Mouse (Mus musculus) CH12.LX (cell line): ENCODE data around the gene Ahsa1. TPM values are rescaled to one million over a fixed set of nuclear protein-coding genes. Genes with fewer than 3 reads are reported as not detected.
A peak's percentile ranks its signal among the peaks of the same experiment; 100 is the strongest.

Experiments used
- DNase-seq: peaks from one replicate; pipeline ENCODE4 v3.0.0-alpha.2; 2013; ENCODE audit errors: extremely low read depth
- H3K27ac ChIP-seq: 2 replicates; pipeline ENCODE4 v1.5.1; 2012; ENCODE audit warnings: low read depth, mild to moderate bottlenecking, control low read depth, moderate library complexity; ENCODE audit not compliant: insufficient read depth
- H3K27me3 ChIP-seq: replicated peaks from 2 replicates; pipeline ENCODE3; 2012; ENCODE audit warnings: inconsistent platforms
- H3K36me3 ChIP-seq, 2 experiments: replicated peaks in 1 of 2; 2 replicates each; pipeline versions ENCODE3 to v1.6.1; 2012; ENCODE audit warnings: inconsistent platforms in 1 of 2, low read length in 1 of 2, mild to moderate bottlenecking in 1 of 2, mixed read lengths in 1 of 2, moderate library complexity in 1 of 2; ENCODE audit not compliant: control insufficient read depth in 1 of 2, insufficient read depth in 1 of 2
- H3K4me1 ChIP-seq, 2 experiments: 2 replicates each; pipeline ENCODE4 v1.6.1; 2012; ENCODE audit warnings: inconsistent platforms in 1 of 2, moderate library complexity in 1 of 2; ENCODE audit not compliant: insufficient read depth in 2 of 2, control insufficient read depth in 1 of 2
- H3K4me2 ChIP-seq: 2 replicates; pipeline ENCODE4 v1.6.1; 2012; ENCODE audit warnings: low read depth, mild to moderate bottlenecking, control low read depth; ENCODE audit not compliant: poor library complexity, insufficient read depth, severe bottlenecking
- H3K4me3 ChIP-seq, 3 experiments: fragments of 150-350 bp in 1 of 3; sonication (generic) in 1 of 3; replicated peaks in 1 of 3; 2 replicates each; pipeline versions ENCODE3 to v1.5.1; 2011 to 2012; ENCODE audit warnings: low read depth in 2 of 3, low read length in 2 of 3, mild to moderate bottlenecking in 2 of 3, moderate library complexity in 2 of 3, control low read depth in 1 of 3, improper control_type of control experiment in 1 of 3, inconsistent platforms in 1 of 3, mixed read lengths in 1 of 3; ENCODE audit not compliant: poor library complexity in 1 of 3
- H3K79me2 ChIP-seq: replicated peaks from 2 replicates; pipeline ENCODE4 v1.6.1; 2012; ENCODE audit warnings: mild to moderate bottlenecking, moderate library complexity; ENCODE audit not compliant: control insufficient read depth, poor library complexity, insufficient read depth, severe bottlenecking; ENCODE audit errors: extremely low read depth
- H3K9ac ChIP-seq: 2 replicates; pipeline ENCODE4 v1.6.1; 2012; ENCODE audit warnings: low read depth, mild to moderate bottlenecking, control low read depth, moderate library complexity; ENCODE audit not compliant: insufficient read depth
- H3K9me3 ChIP-seq: replicated peaks from 2 replicates; pipeline ENCODE3; 2012; ENCODE audit warnings: low read length, inconsistent platforms, mixed read lengths
- CHD1 ChIP-seq: IDR thresholded peaks from 2 replicates; pipeline ENCODE4 v1.6.1; 2012; ENCODE audit warnings: low read depth, low read length, improper control_type of control experiment, inconsistent platforms
- CTCF ChIP-seq, 2 experiments: IDR thresholded peaks in 1 of 2; conservative IDR thresholded peaks in 1 of 2; 2 replicates each; pipeline ENCODE4 v1.5.1; 2011 to 2012; ENCODE audit warnings: low read depth in 2 of 2, low read length in 2 of 2, improper control_type of control experiment in 1 of 2, inconsistent platforms in 1 of 2, mild to moderate bottlenecking in 1 of 2, moderate library complexity in 1 of 2
- E2F4 ChIP-seq: IDR thresholded peaks from 2 replicates; pipeline ENCODE4 v1.6.1; 2011; ENCODE audit warnings: low read depth, low read length, improper control_type of control experiment; ENCODE audit not compliant: insufficient replicate concordance
- ELF1 ChIP-seq: IDR thresholded peaks from 2 replicates; pipeline ENCODE4 v1.6.1; 2014; ENCODE audit warnings: low read depth, mild to moderate bottlenecking, inconsistent platforms, low read length, improper control_type of control experiment
- EP300 ChIP-seq: IDR thresholded peaks from 2 replicates; pipeline ENCODE4 v1.6.1; 2011; ENCODE audit warnings: low read length, improper control_type of control experiment
- ETS1 ChIP-seq: conservative IDR thresholded peaks from 2 replicates; pipeline ENCODE4 v1.6.1; 2012; ENCODE audit warnings: low read depth, mild to moderate bottlenecking, inconsistent platforms, low read length, improper control_type of control experiment, moderate library complexity
- GABPA ChIP-seq: IDR thresholded peaks from 2 replicates; pipeline ENCODE4 v1.6.1; 2012; ENCODE audit warnings: low read depth, low read length, improper control_type of control experiment, inconsistent platforms; ENCODE audit not compliant: insufficient replicate concordance
- HCFC1 ChIP-seq: IDR thresholded peaks from 2 replicates; pipeline ENCODE4 v1.6.1; 2012; ENCODE audit warnings: low read depth, mild to moderate bottlenecking, inconsistent platforms, low read length, improper control_type of control experiment
- JUN ChIP-seq: IDR thresholded peaks from 2 replicates; pipeline ENCODE4 v1.6.1; 2011; ENCODE audit warnings: low read depth, mild to moderate bottlenecking, low read length, improper control_type of control experiment, moderate library complexity; ENCODE audit not compliant: insufficient read depth
- KAT2A ChIP-seq: IDR thresholded peaks from 2 replicates; pipeline ENCODE4 v1.6.1; 2012; ENCODE audit warnings: low read length, improper control_type of control experiment, inconsistent platforms; ENCODE audit not compliant: insufficient replicate concordance
- MAFK ChIP-seq: IDR thresholded peaks from 2 replicates; pipeline ENCODE4 v1.6.1; 2011; ENCODE audit warnings: low read length, improper control_type of control experiment; ENCODE audit not compliant: insufficient replicate concordance
- MAZ ChIP-seq: IDR thresholded peaks from 2 replicates; pipeline ENCODE4 v1.6.1; 2012; ENCODE audit warnings: low read depth, mild to moderate bottlenecking, inconsistent platforms, low read length, improper control_type of control experiment, moderate library complexity
- MXI1 ChIP-seq: IDR thresholded peaks from 2 replicates; pipeline ENCODE4 v1.6.1; 2011; ENCODE audit warnings: mild to moderate bottlenecking, low read depth, low read length, improper control_type of control experiment
- MYC ChIP-seq: IDR thresholded peaks from 2 replicates; pipeline ENCODE4 v1.6.1; 2011; ENCODE audit warnings: low read depth, mild to moderate bottlenecking, improper control_type of control experiment, low read length
- NELFE ChIP-seq: IDR thresholded peaks from 2 replicates; pipeline ENCODE4 v1.6.1; 2011; ENCODE audit warnings: low read depth, low read length, improper control_type of control experiment
- NRF1 ChIP-seq: IDR thresholded peaks from 2 replicates; pipeline ENCODE4 v1.6.1; 2014; ENCODE audit warnings: low read depth, mild to moderate bottlenecking, inconsistent platforms, low read length, improper control_type of control experiment, moderate library complexity
- PAX5 ChIP-seq: IDR thresholded peaks from 2 replicates; pipeline ENCODE4 v1.6.1; 2012; ENCODE audit warnings: low read length, inconsistent platforms, mixed read lengths
- POLR2AphosphoS2 ChIP-seq: IDR thresholded peaks from 2 replicates; pipeline ENCODE4 v1.6.1; 2011; ENCODE audit warnings: low read depth, low read length, improper control_type of control experiment
- RAD21 ChIP-seq: IDR thresholded peaks from 2 replicates; pipeline ENCODE4 v1.6.1; 2011; ENCODE audit warnings: low read depth, mild to moderate bottlenecking, low read length, improper control_type of control experiment, moderate library complexity
- RCOR1 ChIP-seq: conservative IDR thresholded peaks from 2 replicates; pipeline ENCODE4 v1.6.1; 2012; ENCODE audit warnings: low read depth, mild to moderate bottlenecking, inconsistent platforms, low read length, improper control_type of control experiment
- SIN3A ChIP-seq: IDR thresholded peaks from 2 replicates; pipeline ENCODE4 v1.6.1; 2012; ENCODE audit warnings: low read length, improper control_type of control experiment, inconsistent platforms
- SMC3 ChIP-seq: IDR thresholded peaks from 2 replicates; pipeline ENCODE4 v1.6.1; 2011; ENCODE audit warnings: low read depth, low read length, improper control_type of control experiment
- TBP ChIP-seq: conservative IDR thresholded peaks from 2 replicates; pipeline ENCODE4 v1.6.1; 2011; ENCODE audit warnings: low read depth, low read length, improper control_type of control experiment
- TCF12 ChIP-seq: IDR thresholded peaks from 2 replicates; pipeline ENCODE4 v1.6.1; 2014; ENCODE audit warnings: low read depth, mild to moderate bottlenecking, inconsistent platforms, low read length, improper control_type of control experiment
- UBTF ChIP-seq: IDR thresholded peaks from 2 replicates; pipeline ENCODE4 v1.6.1; 2012; ENCODE audit warnings: low read depth, mild to moderate bottlenecking, inconsistent platforms, low read length, improper control_type of control experiment, moderate library complexity
- USF1 ChIP-seq: IDR thresholded peaks from 2 replicates; pipeline ENCODE4 v1.6.1; 2014; ENCODE audit warnings: low read depth, mild to moderate bottlenecking, inconsistent platforms, low read length, improper control_type of control experiment
- ZMIZ1 ChIP-seq: IDR thresholded peaks from 2 replicates; pipeline ENCODE4 v1.6.1; 2012; ENCODE audit warnings: low read depth, mild to moderate bottlenecking, inconsistent platforms, low read length, improper control_type of control experiment
- ZNF384 ChIP-seq: IDR thresholded peaks from 2 replicates; pipeline ENCODE4 v1.6.1; 2012; ENCODE audit warnings: low read depth, low read length, improper control_type of control experiment, inconsistent platforms
- dilution Hi-C: fragments of 300-500 bp; cut with MboI; formaldehyde crosslinking; loops from 2 replicates; pipeline ENCODE4 v1.14.3; 2020; ENCODE audit warnings: low sequenced_read_pairs; ENCODE audit not compliant: extremely low pct_unique_long_range_greater_than_20kb, extremely low pct_ligation_motif_present
- in situ Hi-C: fragments of 300-500 bp; cut with MboI; formaldehyde crosslinking; loops from 3 replicates; pipeline ENCODE4 v1.14.3; 2019; ENCODE audit warnings: low sequenced_read_pairs, low pct_ligation_motif_present, low pct_unique_long_range_greater_than_20kb, mixed read lengths
- polyA plus RNA-seq: library from polyadenylated mRNA; unstranded; fragments of >175 nt; gene quantifications from 2 replicates; pipeline ENCODE4 v1.2.1, GENCODE M21; 2012; ENCODE audit warnings: low read depth; ENCODE audit not compliant: insufficient read length
- total RNA-seq, 2 experiments: library from RNA; depleted of rRNA; stranded (reverse); fragments of 300-350 nt in 1 of 2; fragments of >200 nt in 1 of 2; gene quantifications; 2 replicates each; pipeline ENCODE4 v1.2.3; 2012 to 2014

Gene Ahsa1
- total and polyA plus RNA-seq, 3 experiments, result 288 to 456 (median 392) TPM

- TF ChIP-seq JUN, result peak; percentile 39; the same call in 1 of the 2 replicates
- 0 out of 2 replicates have a peak, but pooled peaks have one; percentile 35 for TF ChIP-seq SIN3A
- no peak for TF ChIP-seq NELFE
- no peak for TF ChIP-seq TBP
- no peak for TF ChIP-seq POLR2AphosphoS2
- TF ChIP-seq HCFC1, result peak; percentile 27; the same call in 1 of the 2 replicates
- no peak for TF ChIP-seq PAX5
- TF ChIP-seq E2F4, result no peak
- TF ChIP-seq MAZ, result no peak
- no peak for TF ChIP-seq ZNF384
- TF ChIP-seq SMC3, result no peak
Observed at GRCm38 (mm10) chr12:87236882-87237483, 29.3 kb upstream of the Ahsa1 start (continued).

DNA sequence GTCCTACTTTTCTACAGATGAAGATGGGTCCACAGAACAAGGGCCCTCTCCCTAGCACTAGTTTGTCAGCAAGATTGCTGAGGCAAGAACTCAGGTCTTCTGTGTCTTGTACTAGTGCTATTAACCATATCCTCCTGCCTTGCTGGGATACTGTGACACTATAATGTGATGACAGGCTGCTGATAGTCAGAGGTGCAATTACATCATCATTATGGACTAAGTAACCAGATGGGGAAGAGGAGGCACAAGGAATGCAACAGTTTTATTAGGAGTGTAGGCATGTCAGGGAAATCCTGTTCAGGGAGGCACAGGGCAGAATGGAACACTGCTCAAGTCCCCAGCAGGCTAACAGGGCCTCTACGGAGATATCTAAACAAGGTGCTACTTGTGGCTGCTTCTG lies 27.6 kb upstream of the Ahsa1 start, which contains the start of gene Noxred1:
Noxred1 (minus strand) TSS at position 101 of the 400 bp plus-strand sequence.
- Histone ChIP-seq H3K4me1 (peaks cover 12 to 19% of the 10 kb centered on the region in 2 experiments), H3K27ac (0 out of 2 replicates have a peak within 1 kb of the TSS, but pooled peaks have one; percentile 17), H3K27me3 (no peaks in the 10 kb centered on the region), H3K9ac (no peak within 1 kb of the TSS), H3K79me2 (no peaks in the 10 kb centered on the region), H3K4me2 (no peak within 1 kb of the TSS), H3K4me3 (no peak within 1 kb of the TSS), H3K9me3 (peaks cover 3% of the 10 kb centered on the region), H3K36me3 (peaks cover 39 to 51% of the 10 kb centered on the region in 2 experiments)
- TF ChIP-seq ZMIZ1, result no peak
- no peak for TF ChIP-seq RAD21
- no peak for TF ChIP-seq E2F4
- TF ChIP-seq HCFC1, result no peak
- no peak for TF ChIP-seq USF1
- no peak for TF ChIP-seq SMC3
- no peak for TF ChIP-seq CHD1
- no peak for TF ChIP-seq MAFK
- no peak for TF ChIP-seq SIN3A
- TF ChIP-seq MAZ, result no peak
- in situ Hi-C loops (no loop called here), dilution Hi-C loops (no loop called here)
- DNase-seq, result no peak

DNA sequence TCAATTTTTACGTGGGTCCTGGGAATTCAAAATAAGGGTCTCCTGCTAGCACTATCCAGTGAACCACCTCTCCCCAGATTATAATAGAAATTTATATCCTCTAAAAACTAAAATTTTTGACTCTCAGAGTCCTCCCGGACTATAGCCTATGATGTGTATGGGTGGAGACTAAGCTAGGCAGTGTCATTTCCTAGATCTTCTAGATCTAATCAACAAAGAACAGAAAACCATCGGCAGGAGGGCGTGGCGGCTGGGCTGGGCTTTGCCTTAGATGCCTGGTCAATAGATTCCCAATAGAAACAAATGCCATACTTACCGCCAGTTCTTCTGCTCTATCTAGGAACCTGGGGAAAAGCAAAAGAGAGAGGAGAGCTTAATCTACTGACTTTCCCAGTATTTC lies 16.1 kb upstream of the Ahsa1 start:
- Histone ChIP-seq H3K36me3 (peaks cover 61 to 87% of the 10 kb centered on the region in 2 experiments), H3K27ac (no peak overlapping the region), H3K9me3 (no peaks in the 10 kb centered on the region), H3K4me3 (no peak overlapping the region), H3K27me3 (no peaks in the 10 kb centered on the region), H3K79me2 (no peaks in the 10 kb centered on the region), H3K9ac (no peak overlapping the region), H3K4me2 (no peak overlapping the region), H3K4me1 (no peaks in the 10 kb centered on the region; a peak in 1 of 4 replicates)
- in situ Hi-C loops, result no loop called here
- DNase-seq, result no peak
- TF ChIP-seq HCFC1 (no peak), MYC (no peak), RAD21 (no peak), ZNF384 (no peak), TBP (no peak), RCOR1 (no peak), E2F4 (no peak), GABPA (no peak), KAT2A (no peak), UBTF (no peak), SMC3 (no peak), EP300 (no peak), MXI1 (no peak), ETS1 (no peak), PAX5 (no peak), TCF12 (no peak), ELF1 (no peak), NRF1 (no peak), CTCF (conservative IDR thresholded peaks at IDR 0.05 in 1 of 2, IDR thresholded peaks at IDR 0.05 in 1 of 2; ENCODE audit: low read depth in 2 of 2, low read length in 2 of 2) (no peak)
- dilution Hi-C loops, result no loop called here
